Mouse (Mus musculus) MEL (cell line): ENCODE data around the gene Zfand3.

Source experiments
- CTCF ChIP-seq, 3 experiments: IDR thresholded peaks in 2 of 3; conservative IDR thresholded peaks in 1 of 3; 2 replicates each; pipeline ENCODE4 v1.5.1; 2011 to 2012; ENCODE audit warnings: low read length in 3 of 3, low read depth in 2 of 3, mild to moderate bottlenecking in 2 of 3, improper control_type of control experiment in 1 of 3, inconsistent platforms in 1 of 3, mixed read lengths in 1 of 3, moderate library complexity in 1 of 3; ENCODE audit not compliant: control insufficient read depth in 1 of 3, insufficient read depth in 1 of 3, poor library complexity in 1 of 3, severe bottlenecking in 1 of 3
- GATA1 ChIP-seq: IDR thresholded peaks from 2 replicates; pipeline ENCODE4 v1.6.1; 2011; ENCODE audit warnings: low read depth, low read length, improper control_type of control experiment
- NELFE ChIP-seq: IDR thresholded peaks from 2 replicates; pipeline ENCODE4 v1.6.1; 2011; ENCODE audit warnings: low read depth, low read length, improper control_type of control experiment
- POLR2A ChIP-seq, 2 experiments: IDR thresholded peaks; 2 replicates each; pipeline ENCODE4 v1.6.1; 2011 to 2012; ENCODE audit warnings: low read length in 2 of 2, mild to moderate bottlenecking in 2 of 2, control low read depth in 1 of 2, improper control_type of control experiment in 1 of 2, low read depth in 1 of 2, moderate library complexity in 1 of 2; ENCODE audit not compliant: control insufficient read depth in 1 of 2, insufficient read depth in 1 of 2, poor library complexity in 1 of 2
- RAD21 ChIP-seq: IDR thresholded peaks from 2 replicates; pipeline ENCODE4 v1.6.1; 2011; ENCODE audit warnings: mild to moderate bottlenecking, low read depth, low read length, improper control_type of control experiment
- SIN3A ChIP-seq: IDR thresholded peaks from 2 replicates; pipeline ENCODE4 v1.6.1; 2012; ENCODE audit warnings: low read length, improper control_type of control experiment, inconsistent platforms
- USF1 ChIP-seq: IDR thresholded peaks from 2 replicates; pipeline ENCODE4 v1.6.1; 2014; ENCODE audit warnings: low read depth, mild to moderate bottlenecking, inconsistent platforms, low read length, improper control_type of control experiment, moderate library complexity
- ZKSCAN1 ChIP-seq: IDR thresholded peaks from 2 replicates; pipeline ENCODE4 v1.6.1; 2012; ENCODE audit warnings: low read depth, mild to moderate bottlenecking, inconsistent platforms, low read length, improper control_type of control experiment, moderate library complexity

DNA sequence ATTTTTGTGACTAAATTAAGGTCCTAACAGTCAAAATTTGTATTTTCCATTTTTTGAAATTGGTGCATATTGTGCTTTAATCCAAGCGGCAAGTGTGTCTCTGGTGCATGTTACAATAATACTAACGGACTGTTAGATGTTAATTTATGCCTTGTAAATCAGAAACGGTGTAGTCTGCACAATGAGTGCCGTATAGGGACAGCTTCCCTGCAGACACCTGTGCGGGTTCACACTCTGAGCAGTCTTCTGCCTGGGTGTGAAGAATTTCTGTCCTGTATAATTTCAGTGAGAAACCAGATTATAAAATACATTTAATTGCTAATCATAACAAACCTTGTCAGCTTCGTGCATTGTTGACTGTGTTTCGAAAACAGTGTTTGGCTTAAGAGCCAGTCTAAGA is 124.7 kb downstream of the Zfand3 start:
- TF ChIP-seq NELFE: no peak
- no peak for TF ChIP-seq RAD21
- no peak for TF ChIP-seq POLR2A (IDR thresholded peaks at IDR 0.05; ENCODE audit: control insufficient read depth in 1 of 2, insufficient read depth in 1 of 2, low read depth in 1 of 2, low read length in 2 of 2, poor library complexity in 1 of 2)
- no peak for TF ChIP-seq GATA1
- no peak for TF ChIP-seq CTCF (IDR thresholded peaks at IDR 0.05 in 2 of 3, conservative IDR thresholded peaks at IDR 0.05 in 1 of 3; ENCODE audit: control insufficient read depth in 1 of 3, insufficient read depth in 1 of 3, low read depth in 2 of 3, low read length in 3 of 3, poor library complexity in 1 of 3, severe bottlenecking in 1 of 3)
- no peak for TF ChIP-seq ZKSCAN1
- TF ChIP-seq SIN3A: no peak
- TF ChIP-seq USF1: no peak
